Mouse (Mus musculus) testis, adult 2 months (tissue): ENCODE results near the gene Llcfc1. TPM values are rescaled to one million over a fixed set of nuclear protein-coding genes. Genes with fewer than 3 reads are reported as not detected.

Experiments used
- H3K27ac ChIP-seq: fragments of 200-500 bp; 2 replicates; pipeline ENCODE4 v1.5.1; 2012; ENCODE audit warnings: low read depth, low read length; ENCODE audit not compliant: control insufficient read depth, insufficient read depth
- H3K27me3 ChIP-seq: fragments of 200-500 bp; 2 replicates; pipeline ENCODE4 v1.6.1; 2012; ENCODE audit warnings: mild to moderate bottlenecking, low read length, moderate library complexity; ENCODE audit not compliant: control insufficient read depth, insufficient read depth
- H3K36me3 ChIP-seq: fragments of 200-500 bp; 2 replicates; pipeline ENCODE4 v1.6.1; 2012; ENCODE audit warnings: mild to moderate bottlenecking, low read length; ENCODE audit not compliant: control insufficient read depth, insufficient read depth
- H3K4me1 ChIP-seq: fragments of 200-500 bp; 2 replicates; pipeline ENCODE4 v1.6.1; 2012; ENCODE audit warnings: low read length; ENCODE audit not compliant: control insufficient read depth, insufficient read depth
- H3K4me3 ChIP-seq: fragments of 200-500 bp; 2 replicates; pipeline ENCODE4 v1.5.1; 2012; ENCODE audit warnings: low read depth, mild to moderate bottlenecking, low read length, moderate library complexity, mixed read lengths; ENCODE audit not compliant: control insufficient read depth
- CTCF ChIP-seq: fragments of 200-500 bp; IDR thresholded peaks from 2 replicates; pipeline ENCODE4 v1.5.1; 2012; ENCODE audit warnings: low read depth, mild to moderate bottlenecking, inconsistent platforms, low read length, moderate library complexity; ENCODE audit not compliant: control insufficient read depth, insufficient read depth, insufficient replicate concordance
- POLR2A ChIP-seq: fragments of 200-500 bp; IDR thresholded peaks from 2 replicates; pipeline ENCODE4 v1.6.1; 2012; ENCODE audit warnings: low read depth, mild to moderate bottlenecking, inconsistent platforms, low read length, moderate library complexity; ENCODE audit not compliant: control insufficient read depth
- polyA plus RNA-seq: library from polyadenylated mRNA; depleted of rRNA; stranded (reverse); fragments of >200 nt; gene quantifications from 2 replicates; pipeline ENCODE4 v1.2.3, GENCODE M21; 2012; rRNA removed

The Llcfc1 gene
- polyA plus RNA-seq, 1 experiment, result 690 TPM

GRCm38 (mm10) chr6:41702928-41703327 lies 18.7 kb downstream of the Llcfc1 start:
- H3K4me1 ChIP-seq, result no peaks in the 10 kb centered on the region
- H3K4me3 ChIP-seq, result no peak overlapping the region
- H3K27me3 ChIP-seq, result no peaks in the 10 kb centered on the region
- H3K36me3 ChIP-seq, result no peaks in the 10 kb centered on the region
- TF ChIP-seq CTCF, result no peak
- no peak for TF ChIP-seq POLR2A
- H3K27ac ChIP-seq, result no peak overlapping the region

GRCm38 (mm10) chr6:41704123-41704522 lies 19.9 kb downstream of the Llcfc1 start, which contains the start of gene Kel:
Kel (minus strand) TSS chr6:41704339.
- Histone ChIP-seq H3K27me3 (no peaks in the 10 kb centered on the region), H3K27ac (no peak within 1 kb of the TSS), H3K4me1 (no peaks in the 10 kb centered on the region), H3K4me3 (no peak within 1 kb of the TSS), H3K36me3 (no peaks in the 10 kb centered on the region)
- no peak for TF ChIP-seq POLR2A
- TF ChIP-seq CTCF, result no peak

GRCm38 (mm10) chr6:41706275-41706674 lies 22.0 kb downstream of the Llcfc1 start:
- TF ChIP-seq POLR2A (no peak), CTCF (no peak)
- Histone ChIP-seq H3K36me3 (no peaks in the 10 kb centered on the region), H3K4me1 (no peaks in the 10 kb centered on the region), H3K4me3 (no peak overlapping the region), H3K27ac (no peak overlapping the region), H3K27me3 (no peaks in the 10 kb centered on the region)

GRCm38 (mm10) chr6:41710281-41710680 lies 26.1 kb downstream of the Llcfc1 start:
- TF ChIP-seq POLR2A, result no peak
- no peak for TF ChIP-seq CTCF

GRCm38 (mm10) chr6:41721430-41721829 lies 37.2 kb downstream of the Llcfc1 start:
- no peaks in the 10 kb centered on the region for H3K4me1 ChIP-seq
- H3K4me3 ChIP-seq, result no peak overlapping the region
- no peaks in the 10 kb centered on the region for H3K27me3 ChIP-seq
- no peak for TF ChIP-seq POLR2A
- TF ChIP-seq CTCF, result no peak
- no peaks in the 10 kb centered on the region for H3K36me3 ChIP-seq
- no peak overlapping the region for H3K27ac ChIP-seq

More at GRCm38 (mm10) chr6:41710281-41710680, 26.1 kb downstream of the Llcfc1 start:
- Histone ChIP-seq H3K27ac (no peak overlapping the region), H3K36me3 (no peaks in the 10 kb centered on the region), H3K4me3 (no peak overlapping the region), H3K4me1 (no peaks in the 10 kb centered on the region), H3K27me3 (no peaks in the 10 kb centered on the region)

GRCm38 (mm10) chr6:41727989-41728609 lies 43.9 kb downstream of the Llcfc1 start:
- Histone ChIP-seq H3K4me1 (no peaks in the 10 kb centered on the region), H3K36me3 (no peaks in the 10 kb centered on the region), H3K27ac (no peak overlapping the region), H3K27me3 (no peaks in the 10 kb centered on the region), H3K4me3 (no peak overlapping the region)
- TF ChIP-seq CTCF (no peak), POLR2A (no peak)

GRCm38 (mm10) chr6:41734719-41735470 lies 50.7 kb downstream of the Llcfc1 start:
- H3K4me1 ChIP-seq, result no peaks in the 10 kb centered on the region
- H3K4me3 ChIP-seq, result no peak overlapping the region
- TF ChIP-seq POLR2A (no peak), CTCF (no peak)
- H3K36me3 ChIP-seq, result no peaks in the 10 kb centered on the region
- H3K27me3 ChIP-seq, result no peaks in the 10 kb centered on the region
- H3K27ac ChIP-seq, result no peak overlapping the region

Other genes with a start within 250 kb of the Llcfc1 start
- not detected in 2 replicates for gene Gm10334, start 238.3 kb upstream of the Llcfc1 start, polyA plus RNA-seq
- not detected in 2 replicates for gene Prss1, start 225.5 kb upstream of the Llcfc1 start, polyA plus RNA-seq
- 1.3 and 2.9 TPM in 2 replicates for gene Prss2, start 162.6 kb upstream of the Llcfc1 start, polyA plus RNA-seq
- 3.2 and 3.3 TPM in 2 replicates for gene Ephb6, start 78.9 kb upstream of the Llcfc1 start, polyA plus RNA-seq
- 0.42 and 3.0 TPM in 2 replicates for gene Trpv6, start 48.0 kb upstream of the Llcfc1 start, polyA plus RNA-seq
- 0.12 and 0.24 TPM in 2 replicates for gene Trpv5, start 3.7 kb upstream of the Llcfc1 start, polyA plus RNA-seq
- gene Kel, start 19.9 kb downstream of the Llcfc1 start, polyA plus RNA-seq, result 1.2 and 3.4 TPM in 2 replicates
- not detected in 2 replicates for gene Olfr459, start 90.7 kb downstream of the Llcfc1 start, polyA plus RNA-seq
- gene Pip, start 163.1 kb downstream of the Llcfc1 start, polyA plus RNA-seq, result not detected in 2 replicates
- gene Sval2, start 168.6 kb downstream of the Llcfc1 start, polyA plus RNA-seq, result not detected in 2 replicates